Mouse (Mus musculus) cortical plate, adult 2 months (tissue): ENCODE measurements around the gene 1700013F07Rik.
"Not testable (repeated sequence)": the region's sequence is repeated elsewhere in the genome, so short reads cannot be mapped to it uniquely, and the experiment has no call there.

Source experiments
- CTCF ChIP-seq: fragments of 200-500 bp; IDR thresholded peaks from 2 replicates; pipeline ENCODE4 v1.5.1; 2011; ENCODE audit warnings: mild to moderate bottlenecking, control low read depth, low read length; ENCODE audit not compliant: insufficient read depth; ENCODE audit errors: extremely low read depth
- POLR2A ChIP-seq: fragments of 200-500 bp; IDR thresholded peaks from 2 replicates; pipeline ENCODE4 v1.6.1; 2011; ENCODE audit warnings: mild to moderate bottlenecking, low read length, control low read depth; ENCODE audit not compliant: insufficient read depth; ENCODE audit errors: extremely low read depth

GRCm38 (mm10) chr3:108501411-108501810, 32.5 kb upstream of the 1700013F07Rik start:
- TF ChIP-seq POLR2A, CTCF: not testable (repeated sequence)
